Mouse (Mus musculus): ENCODE measurements around the gene Olfr577. TPM values are rescaled to one million over a fixed set of nuclear protein-coding genes. Genes with fewer than 3 reads are reported as not detected.
A peak's percentile ranks its signal among the peaks of the same experiment; 100 is the strongest.

Gene Olfr577
- polyA plus RNA-seq (2012; rRNA removed): not detected in 2 replicates

GRCm38 (mm10) chr7:102975843-102976242 is at the start of gene Olfr577:
Olfr577 (minus strand) TSS chr7:102975943.
- TF ChIP-seq POLR2A (IDR thresholded peaks at IDR 0.05; ENCODE audit: extremely low read depth, insufficient read depth, low read length) (no peak), CTCF (IDR thresholded peaks at IDR 0.05; ENCODE audit: extremely low read depth, insufficient read depth, low read length) (no peak)
- Histone ChIP-seq H3K4me1 (ENCODE audit: control insufficient read depth, insufficient read depth, low read length) (no peaks in the 10 kb centered on the region), H3K4me3 (ENCODE audit: insufficient read depth, low read length) (no peak within 1 kb of the TSS), H3K27ac (ENCODE audit: insufficient read depth, low read length) (no peak within 1 kb of the TSS)

GRCm38 (mm10) chr7:102989224-102989623 is 13.5 kb upstream of the Olfr577 start, which contains the start of gene Olfr578:
Olfr578 (minus strand) TSS chr7:102989324.
- no peak within 1 kb of the TSS for H3K4me3 ChIP-seq (ENCODE audit: insufficient read depth, low read length)
- no peak within 1 kb of the TSS for H3K27ac ChIP-seq (ENCODE audit: insufficient read depth, low read length)
- H3K4me1 ChIP-seq (ENCODE audit: control insufficient read depth, insufficient read depth, low read length): no peaks in the 10 kb centered on the region
- no peak for TF ChIP-seq POLR2A (IDR thresholded peaks at IDR 0.05; ENCODE audit: extremely low read depth, insufficient read depth, low read length)
- TF ChIP-seq CTCF (IDR thresholded peaks at IDR 0.05; ENCODE audit: extremely low read depth, insufficient read depth, low read length): no peak

GRCm38 (mm10) chr7:102974399-102974798 is 1.3 kb downstream of the Olfr577 start:
- Histone ChIP-seq H3K4me1 (ENCODE audit: control insufficient read depth, insufficient read depth, low read length) (no peaks in the 10 kb centered on the region), H3K4me3 (ENCODE audit: insufficient read depth, low read length) (no peak overlapping the region), H3K27ac (ENCODE audit: insufficient read depth, low read length) (0 out of 2 replicates have a peak overlapping the region, but pooled peaks have one; percentile 56)
- TF ChIP-seq CTCF (IDR thresholded peaks at IDR 0.05; ENCODE audit: extremely low read depth, insufficient read depth, low read length) (no peak), POLR2A (IDR thresholded peaks at IDR 0.05; ENCODE audit: extremely low read depth, insufficient read depth, low read length) (no peak)

GRCm38 (mm10) chr7:102962360-102962759 is 13.4 kb downstream of the Olfr577 start, which contains the start of gene Olfr576:
Olfr576 (plus strand) TSS chr7:102962660.
- TF ChIP-seq POLR2A (IDR thresholded peaks at IDR 0.05; ENCODE audit: extremely low read depth, insufficient read depth, low read length) (no peak), CTCF (IDR thresholded peaks at IDR 0.05; ENCODE audit: extremely low read depth, insufficient read depth, low read length) (no peak)
- Histone ChIP-seq H3K27ac (ENCODE audit: insufficient read depth, low read length) (no peak within 1 kb of the TSS), H3K4me3 (ENCODE audit: insufficient read depth, low read length) (no peak within 1 kb of the TSS), H3K4me1 (ENCODE audit: control insufficient read depth, insufficient read depth, low read length) (no peaks in the 10 kb centered on the region)

- Histone ChIP-seq H3K4me1 (ENCODE audit: control insufficient read depth, insufficient read depth, low read length) (no peaks in the 10 kb centered on the region), H3K4me3 (ENCODE audit: insufficient read depth, low read length) (no peak within 1 kb of the TSS), H3K27ac (ENCODE audit: insufficient read depth, low read length) (no peak within 1 kb of the TSS)
- TF ChIP-seq CTCF (IDR thresholded peaks at IDR 0.05; ENCODE audit: extremely low read depth, insufficient read depth, low read length) (no peak), POLR2A (IDR thresholded peaks at IDR 0.05; ENCODE audit: extremely low read depth, insufficient read depth, low read length) (no peak)
These were observed 17.1 kb downstream of the Olfr577 start, which contains the start of gene Olfr575 for GRCm38 (mm10) chr7:102958593-102958992. Olfr575 (minus strand) TSS chr7:102958775.

- TF ChIP-seq POLR2A (IDR thresholded peaks at IDR 0.05; ENCODE audit: extremely low read depth, insufficient read depth, low read length) (no peak), CTCF (IDR thresholded peaks at IDR 0.05; ENCODE audit: extremely low read depth, insufficient read depth, low read length) (no peak)
These were observed 17.6 kb downstream of the Olfr577 start for GRCm38 (mm10) chr7:102958137-102958536.

GRCm38 (mm10) chr7:102950732-102951131 is 25.0 kb downstream of the Olfr577 start:
- TF ChIP-seq POLR2A (IDR thresholded peaks at IDR 0.05; ENCODE audit: extremely low read depth, insufficient read depth, low read length): no peak
- TF ChIP-seq CTCF (IDR thresholded peaks at IDR 0.05; ENCODE audit: extremely low read depth, insufficient read depth, low read length): no peak
- Histone ChIP-seq H3K4me1 (ENCODE audit: control insufficient read depth, insufficient read depth, low read length) (no peaks in the 10 kb centered on the region), H3K27ac (ENCODE audit: insufficient read depth, low read length) (no peak overlapping the region), H3K4me3 (ENCODE audit: insufficient read depth, low read length) (no peak overlapping the region)

More at GRCm38 (mm10) chr7:102958137-102958536, 17.6 kb downstream of the Olfr577 start:
- H3K27ac ChIP-seq (ENCODE audit: insufficient read depth, low read length): no peak overlapping the region
- H3K4me3 ChIP-seq (ENCODE audit: insufficient read depth, low read length): no peak overlapping the region
- H3K4me1 ChIP-seq (ENCODE audit: control insufficient read depth, insufficient read depth, low read length): no peaks in the 10 kb centered on the region

- Histone ChIP-seq H3K4me3 (ENCODE audit: insufficient read depth, low read length) (no peak within 1 kb of the TSS), H3K4me1 (ENCODE audit: control insufficient read depth, insufficient read depth, low read length) (no peaks in the 10 kb centered on the region), H3K27ac (ENCODE audit: insufficient read depth, low read length) (no peak within 1 kb of the TSS)
- no peak for TF ChIP-seq CTCF (IDR thresholded peaks at IDR 0.05; ENCODE audit: extremely low read depth, insufficient read depth, low read length)
- TF ChIP-seq POLR2A (IDR thresholded peaks at IDR 0.05; ENCODE audit: extremely low read depth, insufficient read depth, low read length): no peak
These were observed 27.6 kb downstream of the Olfr577 start, which contains the start of gene Olfr574 for GRCm38 (mm10) chr7:102948167-102948566. Olfr574 (plus strand) TSS chr7:102948467.

GRCm38 (mm10) chr7:102943417-102943816 is 32.3 kb downstream of the Olfr577 start:
- Histone ChIP-seq H3K4me3 (ENCODE audit: insufficient read depth, low read length) (no peak overlapping the region), H3K27ac (ENCODE audit: insufficient read depth, low read length) (no peak overlapping the region), H3K4me1 (ENCODE audit: control insufficient read depth, insufficient read depth, low read length) (no peaks in the 10 kb centered on the region)
- TF ChIP-seq CTCF (IDR thresholded peaks at IDR 0.05; ENCODE audit: extremely low read depth, insufficient read depth, low read length) (no peak), POLR2A (IDR thresholded peaks at IDR 0.05; ENCODE audit: extremely low read depth, insufficient read depth, low read length) (no peak)

GRCm38 (mm10) chr7:102942475-102942874 is 33.3 kb downstream of the Olfr577 start, which contains the start of gene Olfr573-ps1:
Olfr573-ps1 (minus strand) TSS chr7:102942575.
- Histone ChIP-seq H3K4me1 (ENCODE audit: control insufficient read depth, insufficient read depth, low read length) (no peaks in the 10 kb centered on the region), H3K27ac (ENCODE audit: insufficient read depth, low read length) (no peak within 1 kb of the TSS), H3K4me3 (ENCODE audit: insufficient read depth, low read length) (no peak within 1 kb of the TSS)
- TF ChIP-seq CTCF (IDR thresholded peaks at IDR 0.05; ENCODE audit: extremely low read depth, insufficient read depth, low read length) (no peak), POLR2A (IDR thresholded peaks at IDR 0.05; ENCODE audit: extremely low read depth, insufficient read depth, low read length) (no peak)
